Mouse (Mus musculus) ES-Bruce4 (cell line): ENCODE measurements around the gene Gm42715.
"Not testable (repeated sequence)": the region's sequence is repeated elsewhere in the genome, so short reads cannot be mapped to it uniquely, and the experiment has no call there.

Experiments
- CTCF ChIP-seq: IDR thresholded peaks from one replicate; pipeline ENCODE4 v1.8.1; 2011; ENCODE audit warnings: low read depth, low read length
- EP300 ChIP-seq: IDR thresholded peaks from 2 replicates; pipeline ENCODE4 v1.6.1; 2011; ENCODE audit warnings: low read depth, low read length; ENCODE audit not compliant: insufficient read depth
- POLR2A ChIP-seq: IDR thresholded peaks from one replicate; pipeline ENCODE4 v1.8.1; 2011; ENCODE audit warnings: low read length; ENCODE audit not compliant: insufficient read depth

DNA sequence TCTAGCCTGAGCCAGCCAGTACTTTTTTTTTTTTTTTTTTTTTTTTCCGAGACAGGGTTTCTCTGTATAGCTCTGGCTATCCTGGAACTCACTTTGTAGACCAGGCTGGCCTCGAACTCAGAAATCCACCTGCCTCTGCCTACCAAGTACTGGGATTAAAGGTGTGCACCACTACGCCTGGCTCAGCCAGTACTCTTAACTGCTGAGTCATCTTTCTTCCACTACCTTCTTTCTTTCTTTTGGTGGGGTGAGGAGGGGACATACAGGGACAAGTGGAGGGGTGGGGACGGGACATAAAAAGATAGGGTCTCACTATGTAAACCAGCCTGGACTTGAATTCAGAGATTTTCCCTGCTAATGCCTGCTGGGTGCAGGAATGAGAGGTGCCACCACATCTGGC, 9.6 kb upstream of the Gm42715 start:
- not testable (repeated sequence) for TF ChIP-seq EP300, CTCF, POLR2A
